Mouse (Mus musculus) G1E-ER4 (cell line): Measurements from ENCODE around the gene Atp4a. TPM values are rescaled to one million over a fixed set of nuclear protein-coding genes. Genes with fewer than 3 reads are reported as not detected.

Experiments
- GATA1 ChIP-seq: IDR thresholded peaks from one replicate; pipeline ENCODE4 v1.8.0; 2012; ENCODE audit warnings: low read length, inconsistent platforms
- polyA plus RNA-seq: library from polyadenylated mRNA; stranded (reverse); fragments of >175 nt; gene quantifications from 2 replicates; pipeline ENCODE4 v1.2.3, GENCODE M21; 2012

The Atp4a gene
- polyA plus RNA-seq, 1 experiment: not detected

DNA sequence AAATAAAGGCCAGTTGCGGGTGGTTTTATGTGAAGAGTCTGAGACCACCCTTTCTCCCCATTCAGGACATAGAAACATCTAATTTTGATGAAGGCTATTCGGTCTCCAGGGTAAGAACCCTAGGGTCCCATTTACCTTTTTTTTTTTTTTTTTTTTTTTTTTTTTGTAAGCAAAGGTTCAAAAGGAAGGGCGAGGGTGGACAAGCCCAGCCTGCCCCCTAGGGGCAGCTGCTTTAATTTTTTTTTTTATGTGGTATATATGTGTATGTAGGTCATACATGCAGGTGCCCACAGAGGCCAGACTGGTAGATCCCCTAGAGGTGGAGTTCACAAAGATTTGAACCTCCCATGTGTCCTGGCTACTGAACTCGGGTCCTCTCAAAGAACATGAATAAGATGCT is 54.4 kb downstream of the Atp4a start:
- TF ChIP-seq GATA1: no peak

DNA sequence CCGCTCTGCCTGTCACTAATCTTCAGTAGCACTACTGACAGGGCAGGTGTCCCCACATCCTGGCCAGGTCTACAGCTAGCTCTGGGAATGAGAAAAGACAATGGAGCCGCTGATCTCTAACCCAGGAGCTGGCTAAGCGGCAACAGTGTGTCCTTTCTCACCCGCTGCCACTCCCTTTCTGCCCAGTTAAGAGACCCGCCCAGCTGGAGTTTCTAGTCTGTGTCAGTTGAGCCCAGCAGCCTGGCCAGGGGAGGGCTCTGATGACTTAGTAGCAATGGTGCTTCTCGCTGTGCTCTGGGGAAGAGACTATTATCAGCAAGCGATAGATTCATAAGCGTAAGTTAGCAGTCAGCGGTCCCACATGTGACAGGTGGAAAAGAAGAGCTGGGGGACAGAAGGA is 57.2 kb downstream of the Atp4a start:
- TF ChIP-seq GATA1: no peak

Other genes starting within 250 kb of the Atp4a start
- not detected in 2 replicates for gene Prodh2, start 218.6 kb upstream of the Atp4a start, polyA plus RNA-seq
- 70.2 and 78.5 TPM in 2 replicates for gene Arhgap33, start 177.1 kb upstream of the Atp4a start, polyA plus RNA-seq
- gene Hspb6, start 160.0 kb upstream of the Atp4a start, polyA plus RNA-seq: 17.1 and 19.6 TPM in 2 replicates
- gene Proser3, start 159.9 kb upstream of the Atp4a start, polyA plus RNA-seq: 32.5 and 41.8 TPM in 2 replicates
- gene Lin37, start 152.4 kb upstream of the Atp4a start, polyA plus RNA-seq: 145 and 158 TPM in 2 replicates
- 85.2 and 111 TPM in 2 replicates for gene U2af1l4, start 148.9 kb upstream of the Atp4a start, polyA plus RNA-seq
- 2.4 and 5.3 TPM in 2 replicates for gene Gm49396, start 148.9 kb upstream of the Atp4a start, polyA plus RNA-seq
- gene Psenen, start 148.6 kb upstream of the Atp4a start, polyA plus RNA-seq: 49.9 and 57.2 TPM in 2 replicates
- gene Igflr1, start 146.8 kb upstream of the Atp4a start, polyA plus RNA-seq: 3.7 and 8.3 TPM in 2 replicates
- gene Kmt2b, start 123.5 kb upstream of the Atp4a start, polyA plus RNA-seq: 137 and 147 TPM in 2 replicates
- 0.31 and 0.49 TPM in 2 replicates for gene Zbtb32, start 113.3 kb upstream of the Atp4a start, polyA plus RNA-seq
- gene Upk1a, start 99.4 kb upstream of the Atp4a start, polyA plus RNA-seq: 1.4 and 2.7 TPM in 2 replicates
- 98.1 and 264 TPM in 2 replicates for gene Cox6b1, start 86.1 kb upstream of the Atp4a start, polyA plus RNA-seq
- not detected in 2 replicates for gene Etv2, start 76.4 kb upstream of the Atp4a start, polyA plus RNA-seq
- 415 and 519 TPM in 2 replicates for gene Rbm42, start 61.9 kb upstream of the Atp4a start, polyA plus RNA-seq
- gene Haus5, start 47.2 kb upstream of the Atp4a start, polyA plus RNA-seq: 38.7 and 69.6 TPM in 2 replicates
- gene Pmis2, start 40.6 kb upstream of the Atp4a start, polyA plus RNA-seq: not detected in 2 replicates
- gene 2200002J24Rik, start 13.3 kb upstream of the Atp4a start, polyA plus RNA-seq: not detected in 2 replicates
- gene Tmem147, start 17.3 kb downstream of the Atp4a start, polyA plus RNA-seq: 197 and 201 TPM in 2 replicates
- not detected in 2 replicates for gene Gapdhs, start 31.5 kb downstream of the Atp4a start, polyA plus RNA-seq
- gene Sbsn, start 39.3 kb downstream of the Atp4a start, polyA plus RNA-seq: 5.3 and 6.4 TPM in 2 replicates
- 0.17 TPM in 1 of 2 replicates, not detected in the other for gene Dmkn, start 51.5 kb downstream of the Atp4a start, polyA plus RNA-seq
- not detected in 2 replicates for gene Krtdap, start 75.7 kb downstream of the Atp4a start, polyA plus RNA-seq
- gene Ffar2, start 111.6 kb downstream of the Atp4a start, polyA plus RNA-seq: not detected in 2 replicates
- not detected in 2 replicates for gene Ffar3, start 144.0 kb downstream of the Atp4a start, polyA plus RNA-seq
- not detected in 2 replicates for gene Ffar1, start 149.4 kb downstream of the Atp4a start, polyA plus RNA-seq
- not detected in 2 replicates for gene Cd22, start 168.1 kb downstream of the Atp4a start, polyA plus RNA-seq
- gene Mag, start 202.7 kb downstream of the Atp4a start, polyA plus RNA-seq: not detected in 2 replicates
- gene Hamp2, start 212.5 kb downstream of the Atp4a start, polyA plus RNA-seq: not detected in 2 replicates
- gene Hamp, start 231.8 kb downstream of the Atp4a start, polyA plus RNA-seq: not detected in 2 replicates
- gene Usf2, start 244.6 kb downstream of the Atp4a start, polyA plus RNA-seq: 162 and 181 TPM in 2 replicates